Mouse (Mus musculus): Measurements from ENCODE around the gene Inhbc.
"Not testable (repeated sequence)": the region's sequence is repeated elsewhere in the genome, so short reads cannot be mapped to it uniquely, and the experiment has no call there.

Gene Inhbc

DNA sequence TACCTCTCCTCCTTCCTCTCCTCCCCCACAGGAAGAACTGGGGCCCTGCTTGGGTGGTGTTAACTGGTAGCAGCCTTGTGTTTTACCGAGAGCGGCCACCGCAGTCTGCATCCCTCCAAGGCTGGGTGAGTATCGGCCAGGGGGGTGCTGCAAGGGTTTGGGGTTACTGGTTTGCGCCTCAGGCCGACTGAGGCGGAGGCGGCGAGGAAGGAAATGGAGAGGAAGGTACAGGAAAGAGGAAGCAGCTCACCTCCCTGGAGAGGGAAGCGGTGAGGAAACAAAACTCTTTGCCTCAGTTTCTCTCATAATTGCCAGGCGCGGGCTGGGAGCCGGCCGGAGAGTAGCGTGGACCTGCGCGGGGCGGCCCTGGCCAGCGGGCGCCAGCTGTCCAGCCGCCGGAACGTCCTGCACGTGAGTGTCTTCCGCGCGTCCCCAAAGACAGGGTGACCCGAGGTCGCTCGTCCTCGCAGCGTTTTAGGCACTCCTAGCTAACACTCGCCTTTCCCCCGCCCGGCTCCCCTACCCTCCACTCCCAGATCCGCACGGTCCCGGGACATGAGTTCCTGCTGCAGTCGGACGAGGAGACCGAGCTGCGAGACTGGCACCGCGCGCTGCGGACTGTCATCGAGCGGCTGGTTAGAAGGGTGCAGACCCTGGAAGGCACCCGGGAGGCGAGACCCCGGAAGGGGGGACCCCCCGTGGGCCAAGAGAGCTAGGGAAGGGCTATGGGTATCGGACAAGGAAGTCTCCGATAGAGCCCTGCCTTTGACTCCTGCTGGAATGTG is 44.0 kb downstream of the Inhbc start:
- peak in 1 of 2 experiments; percentile 44 for DNase-seq

DNA sequence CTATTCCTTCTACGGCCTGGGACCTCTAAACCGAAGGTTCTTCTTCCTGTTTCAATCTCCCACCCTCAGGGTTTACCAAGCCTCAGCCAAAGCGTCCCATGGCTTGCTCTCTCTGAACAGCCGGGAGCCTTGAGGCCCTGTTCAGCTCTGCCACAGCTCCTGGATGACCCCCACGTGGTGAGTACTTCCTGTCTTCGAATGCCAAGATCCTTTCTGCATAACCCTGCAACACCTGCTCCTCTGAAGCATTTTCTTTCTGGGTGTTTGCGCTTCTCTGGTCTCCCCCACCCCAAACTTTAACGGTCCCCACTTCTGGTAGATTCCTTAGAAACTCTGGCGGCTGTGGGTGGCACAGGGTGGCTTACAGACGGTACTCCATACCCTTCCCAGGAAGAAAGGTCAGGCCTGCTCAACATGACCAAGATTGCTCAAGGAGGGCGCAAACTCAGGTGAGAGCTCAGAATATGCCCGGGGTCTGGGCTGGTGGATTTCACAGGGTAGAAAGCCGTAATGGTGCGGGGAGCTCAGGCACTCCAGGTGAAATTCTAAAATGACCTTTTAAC is 44.7 kb downstream of the Inhbc start:
- no peak for DNase-seq

DNA sequence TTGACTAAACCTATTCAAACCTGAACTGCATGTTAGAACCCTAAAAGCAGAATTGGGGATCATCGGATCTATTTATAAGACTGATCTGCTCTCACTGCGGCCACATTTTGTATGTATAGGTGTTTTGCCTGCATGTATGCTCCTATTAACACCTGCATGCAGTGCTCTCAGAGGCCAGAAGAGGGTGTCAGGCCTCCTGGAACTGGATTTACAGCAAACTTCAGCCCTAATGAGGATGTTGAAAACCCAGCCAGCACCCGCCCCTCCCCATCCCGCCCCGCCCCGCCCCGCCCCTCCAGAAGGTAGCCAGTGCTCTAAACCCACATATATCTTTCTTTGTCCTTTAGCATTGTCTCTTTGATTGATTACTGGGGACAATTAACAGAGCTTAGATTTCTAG is 45.7 kb downstream of the Inhbc start:
- peak; percentile 32 to 58 for DNase-seq

GRCm38 (mm10) chr10:127323131-127323855 is 46.9 kb downstream of the Inhbc start:
- no peak for DNase-seq

DNA sequence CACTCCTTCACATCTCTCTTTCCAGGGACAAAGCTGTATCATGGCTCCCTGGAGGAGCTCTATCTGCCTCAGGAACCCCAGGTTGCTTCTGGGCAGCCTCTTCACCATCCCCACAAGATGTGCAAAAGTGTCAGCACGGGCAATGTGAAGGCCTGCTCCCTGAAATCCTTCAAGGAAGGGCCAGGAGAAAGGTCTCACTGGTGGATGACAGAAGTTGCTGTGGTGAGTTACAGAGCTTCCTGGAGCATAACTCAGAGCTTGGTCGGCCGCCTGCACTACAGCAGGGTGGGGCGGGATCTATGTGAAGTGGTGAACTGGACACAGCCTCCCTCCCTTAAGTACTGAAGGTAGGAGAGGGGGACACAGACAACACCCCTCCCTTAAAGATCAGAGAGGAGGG is 47.6 kb downstream of the Inhbc start:
- DNase-seq, result no peak

DNA sequence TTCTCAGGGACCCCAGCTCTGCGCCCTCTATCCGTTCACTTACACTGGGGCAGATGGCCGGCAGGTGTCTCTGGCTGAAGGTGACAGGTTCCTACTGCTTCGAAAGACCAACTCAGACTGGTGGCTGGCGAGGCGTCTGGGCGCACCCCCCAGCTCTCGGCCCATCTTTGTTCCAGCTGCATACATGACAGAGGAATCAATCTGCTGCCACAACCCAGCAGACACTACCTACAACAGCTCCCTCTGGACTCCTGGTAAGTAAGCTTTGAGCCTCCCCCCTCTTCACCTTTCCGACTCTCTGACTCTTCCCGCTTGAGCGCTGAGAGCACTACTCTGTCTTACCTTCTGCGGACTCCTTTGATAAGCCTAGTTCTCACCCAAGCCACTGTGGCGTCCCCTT is 48.1 kb downstream of the Inhbc start:
- DNase-seq, result no peak

GRCm38 (mm10) chr10:127321621-127322020 is 48.6 kb downstream of the Inhbc start, which contains the start of gene Arhgap9:
Gene Arhgap9 (plus strand): TSS chr10:127321964.
- DNase-seq, result no peak

- no peak for DNase-seq
These were observed 50.3 kb downstream of the Inhbc start for GRCm38 (mm10) chr10:127319969-127320368.

DNA sequence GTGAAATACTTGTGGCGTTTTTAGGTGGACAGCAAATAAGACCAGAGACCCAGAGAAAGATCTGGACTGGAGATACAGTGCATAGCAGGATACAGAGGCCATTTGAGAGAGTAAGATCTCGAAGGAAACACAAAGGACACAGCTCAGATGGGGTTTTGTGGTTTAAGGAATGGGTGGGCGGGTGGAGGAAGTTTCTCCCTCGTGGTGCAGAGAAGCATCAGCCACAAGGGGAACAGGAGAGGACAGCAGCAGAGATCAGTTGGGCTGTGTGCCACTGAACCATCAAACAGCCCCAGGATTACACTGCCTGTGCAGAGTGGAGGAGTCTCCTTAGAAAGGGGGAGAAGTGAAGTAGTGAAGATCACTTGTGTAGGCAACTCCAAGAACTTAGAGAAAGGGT is 52.2 kb downstream of the Inhbc start:
- no peak for DNase-seq

DNA sequence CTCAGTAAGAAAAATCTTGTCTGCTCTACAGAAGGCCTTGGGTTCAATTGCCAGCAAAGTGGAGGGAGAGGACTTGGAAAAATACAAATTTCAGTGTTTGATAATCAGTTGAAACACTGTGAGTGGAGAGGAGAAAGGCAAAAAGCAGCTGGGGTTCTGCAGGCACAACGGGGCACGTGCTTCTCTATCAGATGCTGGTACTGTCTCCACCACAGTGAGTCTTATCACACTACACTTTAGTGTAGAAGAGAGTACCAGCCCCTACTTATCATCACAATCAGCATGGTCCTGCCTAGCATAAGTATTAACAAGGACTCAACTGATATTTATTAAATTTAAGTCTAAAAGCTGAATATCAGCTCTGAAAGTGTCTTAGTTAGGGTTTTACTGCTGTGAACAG is 53.0 kb downstream of the Inhbc start:
- no peak for DNase-seq

DNA sequence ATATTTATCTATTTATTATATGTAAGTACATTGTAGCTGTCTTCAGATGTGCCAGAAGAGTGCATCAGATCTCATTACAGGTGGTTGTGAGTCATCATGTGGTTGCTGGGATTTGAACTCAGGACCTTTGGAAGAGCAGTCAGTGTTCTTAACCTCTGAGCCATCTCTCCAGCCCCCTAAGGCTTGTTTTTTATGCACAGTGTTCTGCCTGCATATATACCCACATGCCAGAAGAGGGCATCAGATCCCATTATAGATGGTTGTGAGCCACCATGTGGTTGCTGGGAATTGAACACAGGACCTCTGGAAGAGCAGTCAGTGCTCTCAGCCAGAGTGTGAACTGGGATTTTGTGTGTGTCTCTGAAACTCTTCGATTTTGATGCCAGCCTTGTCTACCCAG is 55.3 kb downstream of the Inhbc start:
- DNase-seq, result not testable (repeated sequence)

DNA sequence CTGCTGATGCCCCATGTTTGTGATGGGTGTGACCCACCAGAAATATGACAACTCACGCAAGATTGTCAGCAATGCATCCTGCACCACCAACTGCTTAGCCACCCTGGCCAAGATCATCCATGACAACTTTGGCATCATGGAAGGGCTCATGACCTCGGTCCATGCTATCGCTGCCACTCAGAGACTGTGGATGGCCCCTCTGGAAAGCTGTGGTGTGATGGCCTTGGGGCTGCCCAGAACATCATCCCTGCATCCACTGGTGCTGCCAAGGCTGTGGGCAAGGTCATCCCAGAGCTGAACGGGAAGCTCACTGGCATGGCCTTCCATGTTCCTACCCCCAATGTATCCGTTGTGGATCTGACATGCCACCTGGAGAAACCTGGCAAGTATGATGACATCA is 56.7 kb downstream of the Inhbc start:
- DNase-seq, result not testable (repeated sequence)

DNA sequence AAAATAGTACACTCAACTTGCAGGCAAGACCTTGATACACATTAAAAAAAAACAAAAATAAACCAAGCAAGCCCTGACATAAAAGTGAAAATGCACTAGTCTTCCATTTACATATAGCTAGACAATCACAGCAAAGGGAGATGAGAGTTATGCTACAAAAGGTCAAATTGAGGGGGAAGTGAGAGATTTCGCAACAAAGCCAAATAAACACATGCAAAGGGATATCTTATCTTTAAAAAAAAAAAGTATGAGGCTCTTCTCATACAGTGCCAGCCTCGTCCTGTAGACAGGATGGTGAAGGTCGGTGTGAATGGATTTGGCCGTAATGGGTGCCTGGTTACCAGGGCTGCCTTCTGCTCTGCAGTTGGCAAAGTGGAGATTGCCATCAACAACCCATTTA is 57.4 kb downstream of the Inhbc start:
- DNase-seq, result no peak

- DNase-seq, result peak; percentile 81 to 87
These were observed 57.9 kb downstream of the Inhbc start for GRCm38 (mm10) chr10:127312356-127312676.

- peak; percentile 92 to 94 for DNase-seq
These were observed 58.5 kb downstream of the Inhbc start, which contains the start of gene Mars for GRCm38 (mm10) chr10:127311476-127312355. Gene Mars (minus strand): TSS chr10:127311786.

DNA sequence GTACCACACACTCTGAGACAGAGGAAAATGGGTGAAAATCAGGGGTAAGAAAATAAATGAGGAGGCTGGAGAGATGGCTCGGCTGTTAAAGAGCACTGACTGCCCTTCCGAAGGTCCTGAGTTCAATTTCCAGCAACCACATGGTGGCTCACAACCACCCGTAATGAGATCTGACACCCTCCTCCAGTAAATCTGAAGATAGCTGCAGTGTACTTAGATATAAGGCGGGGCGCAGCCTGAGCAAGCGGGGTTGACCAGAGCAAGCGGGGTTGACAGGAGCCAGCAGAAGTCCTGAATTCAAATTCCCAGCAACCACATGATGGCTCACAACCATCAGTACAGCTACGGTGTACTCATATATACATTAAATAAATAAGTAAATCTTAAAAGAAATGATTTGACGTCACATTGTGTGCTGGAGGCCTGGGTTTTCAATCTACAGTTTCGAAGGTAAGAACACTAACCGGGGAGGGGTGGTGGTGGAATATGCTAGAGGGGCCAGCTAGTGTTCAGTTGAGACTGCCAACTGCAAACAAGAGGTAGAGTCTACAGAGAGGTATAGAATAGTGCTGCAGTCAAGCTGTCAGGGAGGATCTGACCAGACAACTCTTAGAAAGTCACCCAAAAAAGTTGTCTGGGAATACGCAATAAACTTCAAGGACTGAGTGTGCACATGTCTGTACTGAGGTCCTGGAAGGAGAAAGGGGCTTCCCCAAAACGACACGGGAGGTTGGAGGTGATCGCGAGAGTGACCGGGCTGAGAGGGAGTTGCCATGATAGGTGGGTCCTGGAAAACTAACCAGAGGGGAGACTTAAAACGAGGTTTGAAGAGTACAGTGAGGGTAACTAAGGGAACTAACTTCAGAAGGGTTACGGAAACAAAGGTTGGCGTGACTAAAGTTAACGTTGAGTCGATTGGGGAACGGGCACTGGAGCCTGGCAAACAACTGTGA is 59.4 kb downstream of the Inhbc start:
- DNase-seq, result no peak

GRCm38 (mm10) chr10:127309167-127309566 is 61.1 kb downstream of the Inhbc start:
- DNase-seq, result not testable (repeated sequence)
